Mouse (Mus musculus) left cerebral cortex, adult 18-20 months (tissue): ENCODE results near the gene Gpcpd1. TPM values are rescaled to one million over a fixed set of nuclear protein-coding genes. Genes with fewer than 3 reads are reported as not detected.

Experiments
- DNase-seq, 2 experiments: peaks; one replicate each; pipeline ENCODE4 v3.0.0; 2021 to 2022; ENCODE audit warnings: low spot score in 2 of 2, mixed read lengths in 1 of 2
- total RNA-seq, 2 experiments: library from RNA; stranded (reverse); gene quantifications; 2 replicates each; pipeline ENCODE4 v1.2.3; 2021

The Gpcpd1 gene
- total RNA-seq, 2 experiments from 2014 or later, result 69.9 to 77.5 TPM

- DNase-seq, result no peak
Observed at GRCm38 (mm10) chr2:132518021-132518901, 69.3 kb downstream of the Gpcpd1 start.

DNA sequence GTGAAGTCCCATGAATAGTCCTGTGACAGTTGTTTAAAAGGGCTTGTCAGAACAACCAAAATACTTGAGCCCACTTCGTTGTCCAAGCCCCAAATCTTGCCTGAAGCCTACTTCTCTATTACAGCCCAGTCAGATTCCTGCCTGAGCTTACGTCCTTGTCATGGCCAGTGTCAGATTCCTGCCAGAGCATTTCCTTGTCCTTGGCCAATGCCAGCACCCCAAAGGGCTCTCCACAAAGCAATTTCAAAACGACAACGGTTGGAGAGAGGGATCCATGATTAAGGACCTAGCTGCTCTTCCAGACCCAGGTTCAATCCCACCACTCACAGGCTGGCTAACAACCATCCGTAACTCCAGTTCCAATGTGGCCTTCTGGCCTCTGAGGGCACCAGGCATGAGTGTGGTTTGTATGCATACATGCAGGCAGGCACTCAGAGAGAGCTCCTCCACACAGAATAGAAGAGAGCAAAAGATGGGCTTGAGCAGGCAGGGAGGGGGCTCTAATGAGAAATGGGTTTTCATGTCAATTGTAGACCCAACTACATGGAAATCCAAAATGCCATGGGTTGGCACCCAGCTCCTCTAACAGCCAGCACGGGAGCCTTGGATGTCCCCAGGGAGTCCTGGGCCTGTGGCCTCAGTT, 70.2 kb downstream of the Gpcpd1 start:
- DNase-seq, result no peak

GRCm38 (mm10) chr2:132516130-132517030, 71.1 kb downstream of the Gpcpd1 start:
- DNase-seq, result peak; percentile 71 to 86

DNA sequence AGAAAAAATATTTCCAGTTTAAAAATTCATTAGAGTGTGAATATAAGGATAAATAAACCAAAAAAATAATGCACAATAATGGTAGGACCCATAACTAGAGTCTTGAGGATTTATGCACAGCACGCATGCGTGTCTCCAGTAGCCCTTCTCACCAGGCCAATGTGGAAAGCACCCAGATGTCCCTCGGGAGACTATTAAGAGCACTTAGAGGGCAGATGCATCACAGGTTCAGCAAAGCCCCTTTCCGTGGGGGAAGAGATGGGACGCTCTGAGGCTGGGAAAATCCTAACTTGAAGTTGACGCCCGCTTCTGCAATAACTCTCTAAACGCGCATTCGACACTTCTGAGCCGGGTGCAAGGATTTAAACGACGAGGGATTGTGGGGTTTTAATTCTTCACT, 71.9 kb downstream of the Gpcpd1 start:
- DNase-seq, result no peak

DNA sequence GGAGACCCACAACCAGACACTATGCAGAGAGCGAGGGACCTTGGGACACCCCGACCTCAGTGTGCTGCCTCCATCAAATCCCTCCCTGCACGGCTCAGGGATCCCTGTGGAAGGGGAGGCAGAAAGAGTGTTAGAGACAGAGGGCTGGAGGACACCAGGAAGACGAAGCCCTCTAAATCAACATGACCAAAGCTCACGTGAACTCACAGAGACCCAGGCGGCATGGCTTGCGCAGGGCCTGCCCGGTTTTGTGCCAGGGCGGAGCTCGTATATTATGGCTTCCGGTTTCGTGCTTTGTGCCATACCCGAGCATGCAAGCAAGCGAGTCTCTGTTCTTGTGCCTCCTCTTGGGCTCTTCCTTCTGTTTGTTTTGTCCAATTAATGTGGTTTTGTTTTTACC, 72.5 kb downstream of the Gpcpd1 start:
- DNase-seq, result no peak

GRCm38 (mm10) chr2:132514353-132514752, 73.2 kb downstream of the Gpcpd1 start:
- DNase-seq, result peak; percentile 56 to 72

DNA sequence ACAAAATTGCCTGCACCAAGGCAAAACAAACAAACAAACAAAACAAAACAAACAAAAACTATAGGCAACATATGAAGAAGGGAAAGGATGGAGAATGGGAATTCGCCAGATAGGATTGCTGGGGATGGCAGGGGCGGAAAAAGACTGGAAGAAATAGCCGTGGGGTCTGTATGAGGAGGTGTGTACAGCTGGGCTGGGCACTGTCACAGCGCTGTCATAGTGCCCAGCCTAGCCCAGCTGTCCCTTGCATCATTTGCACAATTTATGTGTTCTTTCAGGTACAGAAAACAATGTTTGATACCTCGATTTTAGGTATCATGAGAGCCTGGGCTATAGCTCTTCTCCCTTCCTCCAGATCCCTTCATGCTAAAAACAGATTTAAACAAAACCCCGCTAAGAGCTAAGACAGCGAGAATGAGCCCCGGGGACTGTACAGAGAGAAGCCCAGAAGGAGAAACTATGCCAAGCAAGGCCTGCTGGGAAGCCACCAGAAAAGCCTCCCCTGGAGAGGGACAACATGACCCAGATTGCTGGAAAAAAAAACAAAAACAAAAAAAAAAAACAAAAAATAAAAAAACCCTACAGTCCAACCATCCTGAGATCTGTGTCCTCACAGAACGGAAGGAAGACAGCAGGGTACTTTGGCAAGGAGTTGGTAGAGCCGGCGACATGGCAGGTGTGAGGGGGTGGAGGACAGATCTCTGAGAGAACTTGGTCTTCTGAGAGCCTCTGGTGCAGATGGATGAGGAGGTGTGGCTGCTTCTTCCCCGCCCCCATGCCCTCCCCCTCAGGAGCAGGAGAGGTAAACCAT, 74.0 kb downstream of the Gpcpd1 start:
- DNase-seq, result peak; percentile 61 to 78

DNA sequence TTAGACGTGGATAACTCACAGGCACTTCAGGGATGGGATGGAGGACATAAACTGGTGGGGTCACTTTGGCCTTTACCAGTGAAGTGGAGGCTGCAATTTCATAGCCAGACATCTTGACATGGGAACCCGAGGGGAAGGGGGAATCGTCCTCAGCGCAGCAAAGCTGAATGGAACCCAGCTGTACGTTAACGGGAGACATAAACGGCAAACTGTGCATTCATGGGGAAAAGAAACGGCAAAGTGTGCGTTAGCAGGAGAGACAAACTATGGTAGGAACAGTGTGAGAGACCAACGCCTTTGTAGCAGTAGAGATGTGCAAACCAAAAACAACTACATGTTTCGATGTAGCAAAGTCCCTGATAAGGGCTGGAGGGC, 74.6 kb downstream of the Gpcpd1 start:
- no peak for DNase-seq

DNA sequence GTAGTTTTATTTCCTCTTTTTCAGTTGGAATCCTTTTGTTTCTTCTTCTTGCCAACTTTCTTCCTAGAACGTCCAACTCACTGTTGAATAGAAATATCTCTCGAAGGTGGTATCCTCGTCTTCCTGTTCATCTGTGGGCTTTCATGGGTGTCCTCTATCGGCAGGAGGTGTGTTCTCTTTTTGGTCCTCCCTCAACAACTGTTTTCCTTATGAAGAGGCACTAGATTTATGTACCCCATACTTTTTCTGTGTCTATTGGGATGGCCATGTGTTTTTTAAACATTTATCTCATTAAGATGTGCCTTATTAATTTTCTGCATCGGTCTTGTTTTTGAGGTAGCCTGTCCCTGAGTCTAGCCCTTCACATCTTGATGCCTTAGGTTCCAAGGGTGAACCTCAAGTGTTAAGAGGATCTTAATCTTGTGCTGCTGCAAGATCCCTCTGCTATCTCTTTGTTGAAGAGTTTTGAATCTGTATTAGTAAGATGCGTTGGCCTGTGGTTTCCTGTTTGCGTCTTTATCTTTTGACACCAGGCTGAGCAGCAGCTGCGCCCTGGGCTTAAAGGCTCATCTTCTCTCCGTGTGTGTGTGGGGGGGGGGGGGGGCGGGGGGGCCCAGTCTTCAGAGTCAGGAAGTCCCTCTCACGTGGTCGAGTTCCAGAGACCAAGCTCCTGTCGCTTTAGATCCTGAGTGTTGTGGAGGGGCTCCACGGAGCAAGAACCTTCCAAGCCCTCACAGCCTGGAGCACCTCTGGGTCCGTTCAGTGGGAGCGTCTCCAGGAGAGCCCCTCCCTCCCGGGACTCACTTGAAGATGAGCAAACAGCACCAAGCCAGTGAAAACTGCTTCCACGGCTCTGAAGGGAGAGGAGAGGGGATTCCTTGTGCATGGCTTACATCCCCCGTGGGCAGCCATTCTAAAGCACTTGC, 75.2 kb downstream of the Gpcpd1 start:
- DNase-seq, result no peak

DNA sequence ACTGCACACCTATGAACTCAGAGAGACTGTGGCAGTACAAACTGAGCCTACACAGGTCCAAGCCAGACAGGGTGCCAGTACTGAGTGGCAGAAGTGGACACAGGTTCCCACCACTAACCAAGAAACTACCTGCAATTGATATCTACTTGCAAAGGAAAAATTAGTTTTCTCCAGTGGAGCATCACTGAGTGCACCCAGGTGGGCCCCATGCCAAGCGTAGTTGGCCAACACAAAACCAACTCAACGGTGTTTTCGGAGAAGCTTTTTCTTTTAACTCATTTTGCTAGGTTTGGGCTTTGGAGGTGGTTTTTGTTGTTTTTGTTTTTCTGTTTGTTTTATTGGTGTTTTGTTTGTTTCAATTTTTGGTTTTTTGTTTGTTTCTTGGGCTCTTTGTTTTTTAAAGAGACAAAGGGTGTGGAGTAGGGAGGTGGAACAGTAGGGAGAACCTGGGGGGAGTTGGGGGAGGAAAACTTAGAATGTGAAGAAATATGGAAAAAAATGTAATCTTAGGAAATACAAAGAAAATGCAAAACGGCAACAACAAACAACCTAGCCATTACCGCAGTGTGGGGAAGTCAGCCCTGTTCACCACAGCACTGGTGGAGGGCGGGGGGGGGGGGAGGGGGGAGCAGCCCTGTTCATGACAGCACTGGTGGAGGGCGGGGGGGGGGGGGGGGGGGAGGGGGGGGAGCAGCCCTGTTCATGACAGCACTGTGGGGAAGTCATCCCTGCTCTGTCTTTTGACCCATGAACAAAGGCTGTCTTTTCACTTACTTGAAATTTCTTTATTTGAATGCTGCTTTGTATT, 76.3 kb downstream of the Gpcpd1 start:
- no peak for DNase-seq

DNA sequence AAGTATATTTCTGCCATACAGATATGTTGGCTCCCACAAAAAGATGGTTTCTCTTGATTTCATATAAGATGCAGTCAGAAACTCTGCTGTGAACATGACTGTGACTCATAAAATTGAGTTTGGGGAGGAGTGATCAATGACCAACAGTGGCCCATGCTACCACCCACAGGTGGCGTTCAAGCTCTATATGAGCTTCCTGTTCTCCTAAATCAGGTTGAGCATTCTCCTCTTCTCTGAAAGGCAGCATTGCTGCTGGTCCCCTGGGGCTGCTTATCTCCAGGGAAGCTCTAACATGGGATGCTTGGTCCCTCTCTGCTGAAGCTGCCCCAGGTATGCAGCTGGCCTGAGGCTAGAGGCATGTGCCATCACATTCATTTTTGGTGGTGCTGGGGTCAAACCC, 77.8 kb downstream of the Gpcpd1 start:
- DNase-seq, result no peak

DNA sequence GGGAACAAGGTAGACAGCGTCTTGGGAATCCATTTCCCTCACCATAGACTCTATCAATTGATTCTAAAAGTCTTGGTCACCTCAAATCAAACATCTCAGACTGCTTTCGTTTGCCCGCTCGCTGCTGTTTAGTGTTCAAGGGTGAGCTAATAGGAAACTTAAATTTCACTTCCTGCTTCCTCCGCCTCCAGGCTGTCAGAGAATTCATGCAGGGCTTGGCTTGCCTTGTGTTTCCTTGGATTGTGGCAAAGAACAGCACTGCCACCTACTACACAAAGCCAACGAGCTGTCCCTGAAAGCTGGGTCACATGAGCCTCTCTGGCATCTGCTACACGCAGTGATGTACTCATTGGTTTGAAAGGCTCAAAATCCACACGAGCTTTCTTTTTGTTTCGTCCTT, 78.3 kb downstream of the Gpcpd1 start:
- DNase-seq, result peak; percentile 25 to 34

- DNase-seq, result peak; percentile 34 to 41
Observed at GRCm38 (mm10) chr2:132507521-132507920, 80.0 kb downstream of the Gpcpd1 start.

DNA sequence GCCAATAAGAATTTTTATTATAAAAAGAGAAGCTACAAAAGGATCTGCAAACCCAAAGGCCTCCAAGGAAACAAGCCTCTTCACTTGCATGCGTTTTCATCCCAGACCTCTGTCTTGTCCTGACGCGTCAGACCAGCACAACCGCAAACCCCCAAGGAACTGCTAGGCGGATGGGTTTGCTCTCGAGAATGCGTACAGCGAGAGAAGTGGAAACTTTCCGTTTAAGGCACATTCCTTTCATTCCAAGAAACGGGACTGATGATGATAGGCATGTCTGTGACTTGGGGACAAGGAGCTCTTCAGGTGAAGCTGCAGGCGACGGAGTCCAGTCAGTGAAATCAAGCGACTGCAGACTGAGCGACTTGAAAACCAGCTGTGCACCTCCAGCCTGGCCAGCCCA, 80.4 kb downstream of the Gpcpd1 start:
- DNase-seq, result no peak

GRCm38 (mm10) chr2:132505828-132506227, 81.7 kb downstream of the Gpcpd1 start:
- no peak for DNase-seq

DNA sequence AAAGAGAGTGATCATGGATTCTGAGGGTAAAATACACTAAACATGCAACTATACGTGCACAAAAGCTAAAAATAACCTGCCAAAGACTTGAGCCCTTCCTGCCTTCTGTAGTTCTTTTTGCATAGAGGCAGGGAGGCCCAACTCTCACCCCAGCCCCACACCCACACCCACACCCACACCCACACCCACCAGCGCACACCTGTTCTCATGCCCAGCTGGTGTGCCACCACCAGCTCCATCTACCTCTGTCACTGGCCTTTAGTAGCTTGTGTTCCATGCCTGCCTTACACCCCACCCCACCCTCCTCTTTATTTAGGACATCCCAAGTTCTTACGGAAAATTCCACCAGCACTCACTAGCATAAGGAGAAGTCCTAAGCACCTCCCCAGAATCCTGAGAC, 89.2 kb downstream of the Gpcpd1 start:
- DNase-seq, result no peak

- no peak for DNase-seq
Observed at GRCm38 (mm10) chr2:132497412-132498135, 90.0 kb downstream of the Gpcpd1 start.

GRCm38 (mm10) chr2:132493184-132493583, 94.3 kb downstream of the Gpcpd1 start:
- no peak for DNase-seq
